Mouse (Mus musculus) frontal cortex, postnatal 36 days (tissue): ENCODE measurements around the gene Sh2b1.
A peak's percentile ranks its signal among the peaks of the same experiment; 100 is the strongest.
"Not testable (repeated sequence)": the region's sequence is repeated elsewhere in the genome, so short reads cannot be mapped to it uniquely, and the experiment has no call there.

Source experiments
- DNase-seq, 2 experiments: peaks; one replicate each; pipeline ENCODE4 v3.0.0; 2022; ENCODE audit warnings: low spot score in 2 of 2

Sh2b1 gene

DNA sequence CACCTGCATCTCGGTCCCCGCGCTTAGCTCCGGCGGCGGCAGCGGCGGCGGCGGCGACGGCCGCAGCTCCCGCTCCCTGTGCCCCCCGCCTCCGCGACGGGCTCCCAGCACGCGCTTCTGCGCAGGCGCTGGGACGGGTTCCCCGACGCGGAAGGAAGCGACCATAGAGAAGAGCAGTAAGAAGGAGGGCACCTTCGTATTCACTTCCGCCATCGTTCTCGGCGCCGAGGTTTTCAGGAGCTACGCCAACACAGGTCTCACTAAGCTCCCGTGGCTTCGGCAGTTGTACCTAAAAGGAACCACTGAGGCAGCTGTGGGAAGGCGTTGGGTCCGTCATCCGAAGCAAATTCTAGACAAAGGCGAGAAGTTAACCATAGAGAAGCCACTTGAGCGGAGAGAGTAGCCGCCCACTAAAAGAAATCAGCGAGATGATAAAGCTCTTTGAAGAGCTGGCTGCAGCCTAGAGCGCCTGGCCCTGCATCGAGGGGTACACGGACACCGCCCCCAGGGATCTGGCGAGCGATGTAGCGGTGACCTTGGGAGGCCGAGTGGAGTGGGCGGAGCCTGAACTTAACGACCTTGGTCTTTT, at the start of gene Sh2b1:
Sh2b1 (minus strand) TSS at position 432 of the 589 bp plus-strand sequence.
- DNase-seq: peak; percentile 89 to 92

GRCm38 (mm10) chr7:126523316-126523715, 48.1 kb upstream of the Sh2b1 start:
- no peak for DNase-seq

GRCm38 (mm10) chr7:126519513-126519912, 44.3 kb upstream of the Sh2b1 start:
- DNase-seq: peak; percentile 7 to 14

DNA sequence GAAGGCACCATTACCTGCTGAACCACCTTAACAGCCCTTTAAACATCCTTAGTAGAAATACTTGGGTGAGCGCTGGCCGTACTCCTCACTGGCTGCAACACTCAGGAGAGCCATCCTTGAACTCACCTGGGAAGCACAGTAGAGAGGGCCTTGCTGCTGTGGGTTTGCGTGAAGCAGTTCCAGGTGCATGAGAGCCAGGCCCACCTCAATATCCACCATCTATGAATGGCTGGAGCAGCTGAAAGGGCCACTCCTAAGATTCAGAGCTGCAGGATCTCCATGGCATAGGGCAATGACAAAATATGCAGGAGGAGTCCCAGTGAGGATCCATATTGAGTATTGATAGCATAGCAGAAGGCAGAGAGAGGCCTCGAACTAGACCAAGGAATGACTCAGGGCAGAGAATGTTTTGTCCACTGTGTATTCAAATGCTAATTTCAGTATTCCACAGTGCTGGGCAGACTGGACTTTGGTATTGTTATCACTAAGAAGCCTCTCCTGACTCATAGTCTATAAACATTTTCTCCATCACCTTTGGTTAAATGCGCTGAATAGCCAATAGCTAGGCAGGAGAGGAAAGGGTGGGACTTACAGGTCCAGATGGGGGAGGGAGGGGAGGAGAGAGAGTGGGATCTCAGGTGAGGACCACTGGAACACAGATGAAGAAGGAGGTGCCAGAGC, 43.2 kb upstream of the Sh2b1 start:
- no peak for DNase-seq

GRCm38 (mm10) chr7:126511287-126511686, 36.1 kb upstream of the Sh2b1 start:
- no peak for DNase-seq

DNA sequence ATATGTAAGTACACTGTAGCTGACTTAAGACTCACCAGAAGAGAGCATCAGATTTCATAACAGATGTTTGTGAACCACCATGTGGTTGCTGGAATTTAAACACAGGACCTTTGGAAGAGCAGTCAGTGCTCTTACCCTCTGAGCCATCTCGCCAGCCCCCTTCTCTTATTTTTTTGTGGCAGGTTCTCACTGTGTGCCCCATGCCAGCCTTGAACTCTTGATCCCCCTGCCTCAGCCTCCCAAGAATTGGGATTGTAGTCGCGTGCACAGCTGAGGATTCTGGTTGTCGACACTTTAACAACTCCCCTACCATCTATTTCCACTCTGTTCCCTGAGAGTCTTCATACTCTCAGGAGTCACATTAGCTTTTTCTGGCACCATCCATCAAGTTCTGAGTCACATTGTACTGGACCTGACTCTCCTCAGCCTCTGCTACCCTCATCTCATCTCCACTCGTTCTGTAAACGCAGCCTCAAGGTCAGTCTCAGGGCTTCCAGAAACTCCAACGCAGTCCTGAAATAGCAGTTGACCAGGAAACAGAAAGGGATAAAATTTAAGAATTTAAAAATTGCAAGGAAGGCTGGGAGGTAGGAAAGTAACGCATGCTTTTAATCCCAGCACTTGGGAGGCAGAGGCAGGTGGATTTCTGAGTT, 32.0 kb upstream of the Sh2b1 start:
- no peak for DNase-seq

DNA sequence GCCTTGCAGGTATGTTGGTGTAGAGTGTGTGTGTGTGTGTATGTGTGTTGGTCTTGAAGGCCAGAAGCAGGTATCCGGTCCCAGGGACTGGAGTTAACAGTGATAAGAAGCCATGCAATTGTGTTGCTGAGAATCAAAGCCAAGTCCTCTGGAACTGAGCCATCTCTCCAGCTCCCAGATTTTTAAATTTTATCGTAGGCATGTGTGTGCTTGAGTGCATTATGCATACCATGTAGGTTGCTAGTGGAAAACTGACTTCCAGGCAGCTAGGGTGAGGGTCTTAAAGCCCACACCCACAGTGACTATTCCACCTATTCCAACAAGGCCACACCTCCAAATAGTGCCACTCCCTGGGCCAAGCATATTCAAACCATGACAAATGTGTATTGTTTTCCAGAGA, 29.7 kb upstream of the Sh2b1 start:
- DNase-seq: no peak

DNA sequence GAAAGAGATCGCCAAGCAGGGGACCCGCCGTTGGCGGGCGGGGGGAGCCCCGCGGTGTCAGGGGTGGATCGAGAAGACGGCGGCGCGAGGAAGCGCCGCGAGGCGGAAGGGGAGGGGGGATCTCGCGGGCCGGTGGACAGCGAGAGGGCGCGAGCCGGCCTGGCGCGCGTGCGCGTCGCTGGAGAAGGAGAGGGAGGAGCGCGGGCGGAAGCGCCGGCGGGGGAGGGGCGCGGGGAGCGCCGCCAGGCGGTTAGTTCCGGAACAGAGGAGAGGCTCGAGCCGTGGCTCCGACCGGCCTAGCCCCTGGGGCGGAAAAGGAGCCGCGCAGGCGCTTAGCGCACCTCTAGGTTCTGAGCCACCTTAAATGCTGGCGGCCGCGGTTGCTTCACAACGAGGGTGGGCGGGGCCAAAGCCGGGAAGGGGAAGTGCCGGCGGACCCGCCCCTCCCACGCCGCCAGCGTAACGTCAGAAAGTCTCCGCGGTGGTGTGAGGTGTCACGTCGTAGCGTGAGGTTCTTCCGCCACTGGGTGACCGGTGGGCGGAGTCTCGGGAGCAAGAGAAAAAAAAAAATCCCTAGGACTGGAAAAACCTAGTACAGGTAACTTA, 28.2 kb upstream of the Sh2b1 start, which contains the start of gene Atxn2l:
Atxn2l (minus strand) TSS at position 165 of the 606 bp plus-strand sequence.
- peak; percentile 99 for DNase-seq

DNA sequence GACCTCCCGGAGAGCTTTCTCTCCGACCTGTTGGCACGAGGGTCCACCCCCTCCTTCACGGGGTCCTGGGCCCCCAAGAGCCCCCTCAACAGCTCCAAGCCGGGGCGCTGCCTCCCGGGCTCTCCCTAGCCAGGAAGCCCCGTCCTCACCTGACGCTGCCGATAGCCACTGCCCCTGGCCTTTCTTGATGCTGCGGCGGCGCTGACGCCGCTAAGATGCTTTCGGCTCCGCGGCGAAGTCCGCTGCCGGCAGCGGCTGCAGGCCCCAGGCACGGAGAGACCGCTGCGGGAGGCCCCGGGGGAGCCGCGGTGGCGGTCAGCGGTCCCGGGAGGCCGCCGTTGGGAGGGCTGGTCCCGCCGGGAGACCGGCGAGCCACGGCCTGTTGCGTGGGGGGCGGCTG, 27.5 kb upstream of the Sh2b1 start:
- DNase-seq: no peak

GRCm38 (mm10) chr7:126502023-126502741, 27.0 kb upstream of the Sh2b1 start:
- peak; percentile 94 for DNase-seq

GRCm38 (mm10) chr7:126501684-126502022, 26.4 kb upstream of the Sh2b1 start:
- no peak for DNase-seq

GRCm38 (mm10) chr7:126499416-126499815, 24.2 kb upstream of the Sh2b1 start:
- DNase-seq: no peak

DNA sequence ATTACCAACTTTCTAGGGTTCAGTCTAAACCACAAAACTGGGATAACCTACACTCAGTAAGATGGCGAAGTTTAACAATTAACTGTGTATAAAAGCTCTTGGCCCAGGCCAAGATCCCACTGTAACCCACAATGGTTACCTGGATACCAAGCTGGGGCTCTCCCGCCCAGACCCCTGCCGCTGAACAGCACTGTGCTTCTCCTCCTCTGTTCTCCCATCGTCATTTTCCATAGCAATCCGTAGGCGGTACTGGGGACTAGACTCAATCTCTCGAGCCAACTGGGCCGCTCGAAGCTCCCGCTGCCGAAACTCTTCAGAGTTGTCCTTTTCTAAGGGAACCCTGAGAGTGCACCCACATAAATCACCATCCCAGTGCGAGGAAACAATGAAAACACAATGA, 22.7 kb upstream of the Sh2b1 start:
- DNase-seq: no peak

- no peak for DNase-seq
Observed at GRCm38 (mm10) chr7:126496475-126496874, 21.3 kb upstream of the Sh2b1 start.

GRCm38 (mm10) chr7:126494120-126494519, 18.9 kb upstream of the Sh2b1 start:
- no peak for DNase-seq

GRCm38 (mm10) chr7:126491973-126492372, 16.7 kb upstream of the Sh2b1 start:
- no peak for DNase-seq

DNA sequence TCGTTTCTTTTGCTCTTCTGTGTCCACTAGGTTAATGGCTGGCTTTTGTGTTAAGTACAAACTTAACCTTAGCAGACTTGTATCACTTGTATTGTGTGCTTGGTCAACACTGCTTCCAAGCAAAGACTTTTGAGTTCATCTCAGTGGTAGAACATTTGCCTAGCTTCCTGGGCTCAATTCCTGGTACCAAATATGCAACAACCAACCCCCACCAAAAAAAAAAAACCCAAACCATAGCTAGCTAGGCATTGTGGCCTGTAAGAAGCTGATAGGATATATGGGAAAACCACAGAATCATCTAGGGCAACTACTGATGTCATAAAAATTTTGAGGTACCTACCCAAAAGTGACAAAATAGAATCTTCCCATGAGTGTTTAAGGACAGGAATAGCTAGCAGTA, 15.8 kb upstream of the Sh2b1 start:
- no peak for DNase-seq

DNA sequence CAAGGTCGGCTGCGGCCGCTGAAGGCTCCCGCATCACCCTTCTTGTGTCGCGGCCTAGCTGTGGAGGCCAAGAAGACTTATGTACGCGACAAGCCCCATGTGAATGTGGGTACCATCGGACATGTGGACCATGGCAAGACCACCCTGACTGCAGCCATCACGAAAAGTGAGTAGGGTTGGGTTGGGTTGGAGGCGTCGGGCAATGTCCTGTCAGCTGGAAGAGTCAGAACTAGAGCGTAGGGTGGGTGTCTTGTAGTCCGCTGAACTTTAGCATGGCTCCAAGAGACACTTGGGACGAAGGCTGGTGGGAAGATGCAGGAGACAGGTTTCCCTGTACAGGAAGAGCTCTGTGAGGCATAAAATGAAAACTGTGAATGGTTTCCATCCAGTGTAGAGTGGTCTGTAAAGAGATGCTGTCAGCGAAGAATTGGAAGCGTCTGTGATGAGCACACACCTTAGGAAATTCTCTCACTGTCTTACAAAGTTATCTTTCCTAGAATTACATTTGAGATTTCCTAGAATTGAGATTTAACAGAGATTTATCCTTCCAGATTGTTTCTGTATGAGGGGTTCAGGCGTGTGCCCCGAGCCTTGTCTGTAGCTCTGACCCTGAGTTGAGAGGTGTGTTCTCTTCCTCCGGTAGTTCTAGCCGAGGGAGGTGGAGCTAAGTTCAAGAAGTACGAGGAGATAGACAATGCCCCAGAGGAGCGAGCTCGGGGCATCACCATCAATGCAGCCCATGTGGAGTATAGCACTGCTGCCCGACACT, 12.6 kb upstream of the Sh2b1 start:
- DNase-seq: not testable (repeated sequence)

DNA sequence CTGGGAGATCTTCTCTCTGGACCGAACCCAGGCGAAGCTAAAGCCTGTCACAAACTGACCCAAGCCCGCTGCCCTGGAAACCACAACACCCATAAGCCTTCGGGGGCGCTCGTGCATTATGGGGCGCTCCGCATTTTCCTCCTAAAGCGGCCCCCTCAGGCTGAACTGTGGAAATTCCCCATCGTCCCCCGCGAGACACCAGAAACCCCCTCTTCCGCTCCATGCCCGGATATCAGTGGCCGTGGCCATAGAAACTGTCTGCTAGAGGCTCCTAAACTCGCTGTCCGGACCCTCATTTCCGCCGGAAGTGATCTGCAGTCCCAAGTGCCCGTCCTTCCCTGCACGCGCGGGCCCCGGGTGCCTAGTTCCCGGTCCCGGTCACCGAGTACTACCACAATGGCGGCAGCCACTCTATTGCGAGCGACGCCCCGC, 11.8 kb upstream of the Sh2b1 start, which contains the start of gene Tufm:
Tufm (plus strand) TSS at position 310 of the 432 bp plus-strand sequence.
- peak; percentile 98 for DNase-seq

GRCm38 (mm10) chr7:126482392-126482871, 7.2 kb upstream of the Sh2b1 start:
- DNase-seq: peak; percentile 55 to 67

- DNase-seq: no peak
Observed at GRCm38 (mm10) chr7:126481699-126482098, 6.5 kb upstream of the Sh2b1 start.
